Mouse (Mus musculus): ENCODE measurements around the gene Cavin1. TPM values are rescaled to one million over a fixed set of nuclear protein-coding genes. Genes with fewer than 3 reads are reported as not detected.
A peak's percentile ranks its signal among the peaks of the same experiment; 100 is the strongest.
"Not testable (repeated sequence)": the region's sequence is repeated elsewhere in the genome, so short reads cannot be mapped to it uniquely, and the experiment has no call there.

Gene Cavin1
- polyA plus RNA-seq (2016; fragmentation: Nextera tagmentation; extraction: Ambion mirVana), result 139 and 252 TPM in 2 replicates

- peaks cover 9% of the 10 kb centered on the region; the same call in 1 of the 2 replicates for H3K36me3 ChIP-seq
- WGBS, result 0% methylated on average over 20 of the region's 20 CpGs
- peaks cover 77% of the 10 kb centered on the region for H3K27me3 ChIP-seq (ENCODE audit: insufficient read depth, poor library complexity, severe bottlenecking)
- H3K4me3 ChIP-seq, result peak within 1 kb of the TSS; percentile 82
- H3K27ac ChIP-seq, result peak within 1 kb of the TSS; percentile 95
- H3K4me1 ChIP-seq, result peaks cover 64% of the 10 kb centered on the region
- peak; percentile 96 for DNase-seq (ENCODE audit: low spot score)
- no peaks in the 10 kb centered on the region for H3K9me3 ChIP-seq
Observed at GRCm38 (mm10) chr11:100970557-100970937, at the start of gene Cavin1. Gene Cavin1 (minus strand): TSS chr11:100970887.

GRCm38 (mm10) chr11:101011641-101012040 lies 41.0 kb upstream of the Cavin1 start:
- H3K4me3 ChIP-seq, result no peak overlapping the region
- no peak for DNase-seq (ENCODE audit: low spot score)
- no peaks in the 10 kb centered on the region for H3K9me3 ChIP-seq
- H3K27ac ChIP-seq, result no peak overlapping the region
- H3K27me3 ChIP-seq (ENCODE audit: insufficient read depth, poor library complexity, severe bottlenecking), result no peaks in the 10 kb centered on the region
- H3K36me3 ChIP-seq, result peaks cover 40% of the 10 kb centered on the region
- peaks cover 18% of the 10 kb centered on the region for H3K4me1 ChIP-seq
- 79% methylated on average over 6 of the region's 6 CpGs for WGBS

- peak overlapping the region; percentile 93 for H3K27ac ChIP-seq
- 5% methylated on average over 29 of the region's 29 CpGs for WGBS
- peaks cover 28% of the 10 kb centered on the region for H3K36me3 ChIP-seq
- no peak for DNase-seq (ENCODE audit: low spot score)
- H3K9me3 ChIP-seq, result no peaks in the 10 kb centered on the region
- H3K4me1 ChIP-seq, result peaks cover 18% of the 10 kb centered on the region
- H3K27me3 ChIP-seq (ENCODE audit: insufficient read depth, poor library complexity, severe bottlenecking), result peaks cover 4% of the 10 kb centered on the region; the same call in 1 of the 2 replicates
- peak overlapping the region; percentile 79 for H3K4me3 ChIP-seq
Observed at GRCm38 (mm10) chr11:101009888-101010784, 39.4 kb upstream of the Cavin1 start.

- H3K4me1 ChIP-seq, result peaks cover 18% of the 10 kb centered on the region
- H3K36me3 ChIP-seq, result peaks cover 19% of the 10 kb centered on the region
- peak within 1 kb of the TSS; percentile 93 for H3K27ac ChIP-seq
- H3K4me3 ChIP-seq, result peak within 1 kb of the TSS; percentile 79
- H3K9me3 ChIP-seq, result no peaks in the 10 kb centered on the region
- DNase-seq (ENCODE audit: low spot score), result peak; percentile 98
- WGBS, result 2% methylated on average over 44 of the region's 44 CpGs
- H3K27me3 ChIP-seq (ENCODE audit: insufficient read depth, poor library complexity, severe bottlenecking), result peaks cover 4% of the 10 kb centered on the region; the same call in 1 of the 2 replicates
Observed at GRCm38 (mm10) chr11:101009046-101009887, 38.6 kb upstream of the Cavin1 start, which contains the start of gene Atp6v0a1. Gene Atp6v0a1 (plus strand): TSS chr11:101009452.

- Histone ChIP-seq H3K27ac (peak overlapping the region; percentile 93), H3K4me3 (peak overlapping the region; percentile 79), H3K4me1 (peaks cover 17% of the 10 kb centered on the region), H3K27me3 (ENCODE audit: insufficient read depth, poor library complexity, severe bottlenecking) (peaks cover 4% of the 10 kb centered on the region; the same call in 1 of the 2 replicates), H3K9me3 (no peaks in the 10 kb centered on the region), H3K36me3 (peaks cover 11% of the 10 kb centered on the region)
- WGBS, result 44% methylated on average over 14 of the region's 14 CpGs
- no peak for DNase-seq (ENCODE audit: low spot score)
Observed at GRCm38 (mm10) chr11:101008206-101009045, 37.7 kb upstream of the Cavin1 start.

GRCm38 (mm10) chr11:101003025-101003685 lies 32.5 kb upstream of the Cavin1 start:
- 38% methylated on average over 3 of the region's 3 CpGs for WGBS

GRCm38 (mm10) chr11:101001875-101002552 lies 31.3 kb upstream of the Cavin1 start:
- H3K36me3 ChIP-seq, result not testable (repeated sequence)
- 80% methylated on average over 6 of the region's 6 CpGs for WGBS

More at GRCm38 (mm10) chr11:101003025-101003685, 32.5 kb upstream of the Cavin1 start:
- peaks cover 2% of the 10 kb centered on the region; the same call in 1 of the 2 replicates for H3K4me1 ChIP-seq
- H3K4me3 ChIP-seq, result no peak overlapping the region
- no peak overlapping the region for H3K27ac ChIP-seq
- H3K27me3 ChIP-seq (ENCODE audit: insufficient read depth, poor library complexity, severe bottlenecking), result peaks cover 17% of the 10 kb centered on the region
- DNase-seq (ENCODE audit: low spot score), result no peak
- no peaks in the 10 kb centered on the region for H3K36me3 ChIP-seq
- H3K9me3 ChIP-seq, result no peaks in the 10 kb centered on the region

GRCm38 (mm10) chr11:100999254-100999653 lies 28.6 kb upstream of the Cavin1 start:
- peaks cover 2% of the 10 kb centered on the region; the same call in 1 of the 2 replicates for H3K4me1 ChIP-seq
- WGBS, result 57% methylated on average over 3 of the region's 3 CpGs
- no peak overlapping the region for H3K4me3 ChIP-seq
- DNase-seq (ENCODE audit: low spot score), result no peak
- H3K27me3 ChIP-seq (ENCODE audit: insufficient read depth, poor library complexity, severe bottlenecking), result peaks cover 16% of the 10 kb centered on the region
- H3K9me3 ChIP-seq, result no peaks in the 10 kb centered on the region
- no peaks in the 10 kb centered on the region for H3K36me3 ChIP-seq
- no peak overlapping the region for H3K27ac ChIP-seq

More at GRCm38 (mm10) chr11:101001875-101002552, 31.3 kb upstream of the Cavin1 start:
- H3K27ac ChIP-seq; DNase-seq (ENCODE audit: low spot score); H3K4me3 ChIP-seq; H3K4me1 ChIP-seq; H3K9me3 ChIP-seq: not testable (repeated sequence)
- H3K27me3 ChIP-seq (ENCODE audit: insufficient read depth, poor library complexity, severe bottlenecking), result peaks cover 17% of the 10 kb centered on the region

- no peak for DNase-seq (ENCODE audit: low spot score)
- H3K27me3 ChIP-seq (ENCODE audit: insufficient read depth, poor library complexity, severe bottlenecking), result peaks cover 16% of the 10 kb centered on the region
- no peak overlapping the region for H3K4me3 ChIP-seq
- H3K9me3 ChIP-seq, result no peaks in the 10 kb centered on the region
- no peak overlapping the region for H3K27ac ChIP-seq
- 76% methylated on average over 2 of the region's 2 CpGs for WGBS
- H3K4me1 ChIP-seq, result peaks cover 2% of the 10 kb centered on the region; the same call in 1 of the 2 replicates
- H3K36me3 ChIP-seq, result no peaks in the 10 kb centered on the region
Observed at GRCm38 (mm10) chr11:100998836-100999235, 28.1 kb upstream of the Cavin1 start.

- Histone ChIP-seq H3K4me3 (no peak overlapping the region), H3K9me3 (no peaks in the 10 kb centered on the region), H3K36me3 (no peaks in the 10 kb centered on the region), H3K27ac (no peak overlapping the region), H3K4me1 (no peaks in the 10 kb centered on the region), H3K27me3 (ENCODE audit: insufficient read depth, poor library complexity, severe bottlenecking) (peaks cover 16% of the 10 kb centered on the region)
- DNase-seq (ENCODE audit: low spot score), result no peak
- WGBS, result 91% methylated on average over 4 of the region's 4 CpGs
Observed at GRCm38 (mm10) chr11:100996501-100996900, 25.8 kb upstream of the Cavin1 start.

GRCm38 (mm10) chr11:100994655-100995054 lies 24.0 kb upstream of the Cavin1 start:
- H3K27ac ChIP-seq, result no peak overlapping the region
- 69% methylated on average over 5 of the region's 5 CpGs for WGBS
- H3K9me3 ChIP-seq, result no peaks in the 10 kb centered on the region
- H3K4me3 ChIP-seq, result no peak overlapping the region
- no peak for DNase-seq (ENCODE audit: low spot score)
- H3K27me3 ChIP-seq (ENCODE audit: insufficient read depth, poor library complexity, severe bottlenecking), result 0 out of 2 replicates have a peak, but pooled peaks cover 3% of the 10 kb centered on the region
- H3K36me3 ChIP-seq, result no peaks in the 10 kb centered on the region
- H3K4me1 ChIP-seq, result 0 out of 2 replicates have a peak, but pooled peaks cover 3% of the 10 kb centered on the region

All from heart, embryonic 10.5 days (tissue).